Mouse (Mus musculus) neural tube, embryonic 15.5 days (tissue): ENCODE results near the gene Ccdc163. TPM values are rescaled to one million over a fixed set of nuclear protein-coding genes. Genes with fewer than 3 reads are reported as not detected.

Source experiments
- ATAC-seq: fragments of 200-750 bp; cut with Nextera tagmentation; 2 replicates; pipeline ENCODE4 v1.8.0; 2017; ENCODE audit warnings: mild to moderate bottlenecking, moderate TSS enrichment, moderate library complexity; ENCODE audit not compliant: low FRiP score
- H3K27ac ChIP-seq: fragments of 300-500 bp; sonication (generic); replicated peaks from 2 replicates; pipeline ENCODE4 v1.5.1; 2015; ENCODE audit warnings: mild to moderate bottlenecking, inconsistent platforms
- H3K27me3 ChIP-seq: fragments of 300-500 bp; sonication (generic); replicated peaks from 2 replicates; pipeline ENCODE4 v1.6.1; 2015; ENCODE audit warnings: inconsistent platforms
- H3K36me3 ChIP-seq: fragments of 300-500 bp; sonication (generic); 2 replicates; pipeline ENCODE4 v1.6.1; 2015; ENCODE audit warnings: inconsistent platforms
- H3K4me1 ChIP-seq: fragments of 300-500 bp; sonication (generic); 2 replicates; pipeline ENCODE4 v1.6.1; 2015; ENCODE audit warnings: inconsistent platforms
- H3K4me2 ChIP-seq: fragments of 300-500 bp; sonication (generic); 2 replicates; pipeline ENCODE4 v1.6.1; 2015; ENCODE audit warnings: inconsistent platforms, mild to moderate bottlenecking, moderate library complexity
- H3K4me3 ChIP-seq: fragments of 300-500 bp; sonication (generic); replicated peaks from 2 replicates; pipeline ENCODE4 v1.5.1; 2015; ENCODE audit warnings: mild to moderate bottlenecking, inconsistent platforms
- H3K9ac ChIP-seq: fragments of 300-500 bp; sonication (generic); replicated peaks from 2 replicates; pipeline ENCODE4 v1.6.1; 2015; ENCODE audit warnings: mild to moderate bottlenecking, inconsistent platforms
- H3K9me3 ChIP-seq: fragments of 300-500 bp; sonication (generic); replicated peaks from 2 replicates; pipeline ENCODE4 v1.6.1; 2016; ENCODE audit warnings: inconsistent platforms
- WGBS: fragments of 180-500 bp; shearing (Covaris S2); methylation state at CpG from one replicate; pipeline ENCODE4 v1.1.7; 2015; ENCODE audit warnings: mixed read lengths; 5-methylcytosine and 5-hydroxymethylcytosine counted together
- polyA plus RNA-seq: library from polyadenylated mRNA; unstranded; fragments of >200 nt; fragmentation: Nextera tagmentation; extraction: Ambion mirVana; gene quantifications from 2 replicates; pipeline ENCODE4 v1.2.1, GENCODE M21; 2015

The Ccdc163 gene
- polyA plus RNA-seq, 1 experiment from 2014 or later: 9.7 TPM

GRCm38 (mm10) chr4:116782171-116782570 lies 73.9 kb downstream of the Ccdc163 start:
- Histone ChIP-seq H3K4me1 (no peaks in the 10 kb centered on the region), H3K27me3 (no peaks in the 10 kb centered on the region), H3K27ac (no peak overlapping the region), H3K9ac (no peak overlapping the region), H3K4me2 (no peak overlapping the region), H3K36me3 (no peaks in the 10 kb centered on the region), H3K4me3 (no peak overlapping the region), H3K9me3 (no peaks in the 10 kb centered on the region)
- no peak for ATAC-seq
- WGBS: 8% methylated on average over 8 of the region's 8 CpGs

DNA sequence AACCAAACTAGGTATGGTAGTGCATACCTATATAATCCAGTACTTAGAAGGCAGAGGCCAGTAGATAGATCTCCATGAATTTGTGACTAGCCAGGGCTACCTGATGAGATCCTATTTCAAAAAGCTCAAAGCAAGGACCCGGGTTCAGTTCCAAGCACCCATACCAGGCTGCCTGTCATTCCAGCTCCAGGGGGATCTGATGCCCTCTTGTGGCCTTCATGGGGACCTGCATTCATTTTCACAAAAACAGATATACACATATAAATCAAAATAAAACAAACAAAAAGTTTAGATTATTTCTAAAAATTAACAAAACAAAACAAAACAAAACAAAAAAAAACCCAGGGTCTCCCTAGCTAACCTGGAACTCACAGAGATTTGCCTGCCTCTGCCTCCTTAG lies 78.3 kb downstream of the Ccdc163 start:
- WGBS: 96% methylated on average over 1 of the region's 1 CpGs
- H3K9me3 ChIP-seq: no peaks in the 10 kb centered on the region

DNA sequence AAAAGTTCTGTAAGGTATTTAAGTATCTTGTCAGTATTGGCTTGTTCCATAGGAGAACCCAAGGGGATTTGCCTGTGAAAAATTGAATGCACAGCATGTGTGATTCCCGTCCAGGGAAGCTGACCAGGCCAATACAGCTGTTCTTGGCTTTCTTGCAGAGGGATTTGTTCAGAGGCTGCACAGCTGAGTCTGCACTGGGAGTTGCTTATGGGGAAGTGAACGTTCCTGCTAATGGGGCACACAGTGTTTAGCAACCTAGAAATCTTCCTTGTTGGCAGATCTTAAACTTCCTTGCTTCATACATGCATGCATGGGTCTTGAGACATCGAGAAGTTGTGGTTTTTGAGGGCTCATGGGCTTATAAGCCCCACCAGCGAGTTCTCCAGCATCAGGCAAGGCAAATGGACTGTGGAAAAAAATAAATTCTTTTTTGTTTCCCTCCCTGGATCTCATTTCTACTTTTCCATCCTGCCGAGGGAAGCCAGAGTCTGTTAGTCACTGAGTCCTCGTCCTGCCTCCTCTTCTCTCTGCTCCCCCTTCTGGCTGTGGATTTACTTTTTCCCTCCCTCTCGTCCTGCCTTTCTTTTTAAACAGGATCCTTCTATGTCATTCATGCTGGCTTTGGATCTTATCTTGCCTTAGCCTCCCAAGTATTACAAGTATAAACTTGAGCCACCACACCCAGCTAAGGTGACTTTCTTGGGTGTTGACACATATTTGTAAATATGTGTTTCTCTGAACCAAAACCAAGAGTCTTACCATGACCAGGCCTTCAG lies 79.9 kb downstream of the Ccdc163 start:
- H3K4me1 ChIP-seq: no peaks in the 10 kb centered on the region
- no peak overlapping the region for H3K27ac ChIP-seq
- no peak overlapping the region for H3K9ac ChIP-seq
- H3K4me3 ChIP-seq: no peak overlapping the region
- no peaks in the 10 kb centered on the region for H3K27me3 ChIP-seq
- no peak for ATAC-seq
- H3K36me3 ChIP-seq: no peaks in the 10 kb centered on the region
- no peaks in the 10 kb centered on the region for H3K9me3 ChIP-seq
- WGBS: 42% methylated on average over 7 of the region's 7 CpGs
- no peak overlapping the region for H3K4me2 ChIP-seq

More for the DNA sequence above, 78.3 kb downstream of the Ccdc163 start:
- no peak overlapping the region for H3K4me2 ChIP-seq
- no peaks in the 10 kb centered on the region for H3K4me1 ChIP-seq
- H3K4me3 ChIP-seq: no peak overlapping the region
- no peaks in the 10 kb centered on the region for H3K27me3 ChIP-seq
- H3K36me3 ChIP-seq: no peaks in the 10 kb centered on the region
- no peak overlapping the region for H3K27ac ChIP-seq
- no peak overlapping the region for H3K9ac ChIP-seq
- no peak for ATAC-seq

DNA sequence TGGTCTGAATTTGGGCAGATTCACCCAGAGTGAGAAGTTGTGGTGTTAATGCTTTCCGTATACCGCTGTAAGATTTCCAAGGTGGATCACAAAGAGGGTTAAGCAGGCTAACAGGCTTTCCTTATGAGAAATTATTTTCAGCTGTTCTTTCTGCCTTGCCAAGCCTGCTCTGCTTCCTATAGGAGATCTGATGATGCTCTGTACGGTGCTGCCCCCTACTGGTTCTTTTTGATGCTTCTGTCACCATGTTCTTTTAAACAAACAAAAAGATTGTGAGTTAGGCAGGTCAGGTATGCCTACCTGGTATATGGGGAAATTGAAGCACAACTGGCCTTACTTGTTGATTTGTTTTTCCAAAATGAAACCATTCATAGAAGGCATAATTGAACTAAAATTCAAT lies 80.6 kb downstream of the Ccdc163 start:
- Histone ChIP-seq H3K27ac (no peak overlapping the region), H3K4me2 (no peak overlapping the region), H3K9me3 (no peaks in the 10 kb centered on the region), H3K4me1 (no peaks in the 10 kb centered on the region), H3K9ac (no peak overlapping the region), H3K27me3 (no peaks in the 10 kb centered on the region), H3K36me3 (no peaks in the 10 kb centered on the region), H3K4me3 (no peak overlapping the region)
- 0 out of 2 replicates have a peak, but pooled peaks have one; percentile 63 for ATAC-seq
- 8% methylated on average over 3 of the region's 3 CpGs for WGBS

DNA sequence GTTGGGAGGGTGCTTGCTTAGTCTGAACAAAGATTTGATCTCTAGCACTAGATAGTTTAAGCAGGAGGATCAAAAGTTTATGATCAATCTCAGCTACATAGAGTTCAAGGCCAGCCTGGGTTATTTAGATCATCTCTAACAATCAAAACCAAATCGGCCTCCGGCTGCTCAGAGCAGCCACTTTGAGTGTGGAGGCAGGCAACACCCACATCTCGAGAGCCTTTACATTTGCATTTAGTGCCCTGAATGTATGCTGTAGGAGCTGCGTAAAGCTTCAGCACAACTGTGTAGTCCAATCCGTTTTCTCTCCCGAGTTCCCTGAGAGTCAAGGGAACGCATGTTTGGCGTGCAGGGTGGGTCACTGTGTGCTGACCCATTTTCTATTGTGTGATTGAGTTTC lies 84.1 kb downstream of the Ccdc163 start:
- Histone ChIP-seq H3K4me1 (no peaks in the 10 kb centered on the region), H3K27me3 (no peaks in the 10 kb centered on the region), H3K9me3 (no peaks in the 10 kb centered on the region), H3K9ac (no peak overlapping the region), H3K36me3 (no peaks in the 10 kb centered on the region), H3K4me2 (no peak overlapping the region), H3K4me3 (no peak overlapping the region), H3K27ac (no peak overlapping the region)
- 88% methylated on average over 8 of the region's 8 CpGs for WGBS
- no peak for ATAC-seq

DNA sequence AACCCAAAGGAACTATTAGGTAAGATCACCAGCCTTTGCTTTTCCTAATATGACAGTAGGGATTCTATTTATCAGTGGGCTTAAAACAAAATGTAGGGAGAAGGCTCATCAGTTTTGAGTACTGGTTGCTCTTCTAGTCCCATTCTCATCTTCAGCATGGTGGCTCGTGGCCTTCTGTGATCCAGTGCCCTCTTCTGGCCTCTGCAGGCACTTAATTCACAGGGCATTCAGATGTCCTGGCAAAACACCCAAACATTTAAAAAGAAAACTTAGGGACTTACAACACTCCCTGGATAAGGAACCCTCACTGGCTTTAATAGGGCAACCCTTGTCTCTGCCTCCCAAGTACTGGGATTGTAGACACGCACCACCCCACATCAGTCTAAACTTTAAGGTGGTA lies 86.0 kb downstream of the Ccdc163 start:
- Histone ChIP-seq H3K27me3 (no peaks in the 10 kb centered on the region), H3K9me3 (no peaks in the 10 kb centered on the region), H3K4me1 (no peaks in the 10 kb centered on the region), H3K27ac (no peak overlapping the region), H3K9ac (no peak overlapping the region), H3K4me2 (no peak overlapping the region), H3K4me3 (no peak overlapping the region), H3K36me3 (no peaks in the 10 kb centered on the region)
- no peak for ATAC-seq
- 75% methylated on average over 2 of the region's 2 CpGs for WGBS

- Histone ChIP-seq H3K27ac (no peak overlapping the region), H3K4me3 (no peak overlapping the region), H3K4me1 (no peaks in the 10 kb centered on the region), H3K27me3 (no peaks in the 10 kb centered on the region), H3K9ac (no peak overlapping the region), H3K9me3 (no peaks in the 10 kb centered on the region), H3K4me2 (no peak overlapping the region), H3K36me3 (peaks cover 7% of the 10 kb centered on the region; the same call in 1 of the 2 replicates)
- WGBS: 67% methylated on average over 1 of the region's 1 CpGs
- no peak for ATAC-seq
Measured at GRCm38 (mm10) chr4:116796442-116797110, 88.3 kb downstream of the Ccdc163 start.

DNA sequence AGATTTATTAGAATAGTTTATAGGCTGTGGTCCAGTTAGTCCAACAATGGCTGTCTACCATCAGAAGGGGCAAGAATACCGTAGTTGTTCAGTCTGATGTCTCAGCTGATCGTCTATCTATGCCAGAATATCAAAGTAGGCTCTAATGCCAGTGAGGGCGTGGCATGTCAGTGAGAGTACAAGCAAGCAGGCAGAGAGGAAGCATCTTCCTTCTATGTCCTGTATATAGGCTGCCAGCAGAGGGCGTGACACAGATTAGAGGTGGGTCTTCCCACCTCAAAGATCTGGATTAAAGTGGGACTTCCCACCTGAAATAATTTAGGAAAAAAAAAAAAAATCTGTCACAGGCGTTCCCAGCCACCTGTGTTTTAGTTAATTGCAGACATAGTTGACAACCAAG lies 91.6 kb downstream of the Ccdc163 start:
- Histone ChIP-seq H3K36me3 (peaks cover 39% of the 10 kb centered on the region), H3K4me3 (no peak overlapping the region), H3K27me3 (no peaks in the 10 kb centered on the region), H3K27ac (no peak overlapping the region), H3K9me3 (no peaks in the 10 kb centered on the region), H3K4me1 (no peaks in the 10 kb centered on the region), H3K4me2 (no peak overlapping the region), H3K9ac (no peak overlapping the region)
- ATAC-seq: no peak
- WGBS: 53% methylated on average over 5 of the region's 5 CpGs

Other genes with a start within 250 kb of the Ccdc163 start
- gene Mast2, start 244.3 kb upstream of the Ccdc163 start, polyA plus RNA-seq: 29.7 and 34.1 TPM in 2 replicates
- gene Ipp, start 201.0 kb upstream of the Ccdc163 start, polyA plus RNA-seq: 11.9 and 13.7 TPM in 2 replicates
- gene Tmem69, start 152.6 kb upstream of the Ccdc163 start, polyA plus RNA-seq: 23.8 and 27.7 TPM in 2 replicates
- gene Gpbp1l1, start 150.9 kb upstream of the Ccdc163 start, polyA plus RNA-seq: 12.0 and 17.6 TPM in 2 replicates
- gene Ccdc17, start 111.9 kb upstream of the Ccdc163 start, polyA plus RNA-seq: 3.0 and 4.5 TPM in 2 replicates
- 79.3 and 93.1 TPM in 2 replicates for gene Nasp, start 80.6 kb upstream of the Ccdc163 start, polyA plus RNA-seq
- 717 and 746 TPM in 2 replicates for gene Akr1a1, start 56.8 kb upstream of the Ccdc163 start, polyA plus RNA-seq
- gene Prdx1, start 23.0 kb upstream of the Ccdc163 start, polyA plus RNA-seq: 443 and 606 TPM in 2 replicates
- gene Mmachc, start 103 bp upstream of the Ccdc163 start, polyA plus RNA-seq: 20.0 and 22.7 TPM in 2 replicates
- 3.0 and 3.3 TPM in 2 replicates for gene Tesk2, start 12.4 kb downstream of the Ccdc163 start, polyA plus RNA-seq
- 27.2 and 33.4 TPM in 2 replicates for gene Toe1, start 99.1 kb downstream of the Ccdc163 start, polyA plus RNA-seq
- 5.6 and 7.5 TPM in 2 replicates for gene Mutyh, start 99.2 kb downstream of the Ccdc163 start, polyA plus RNA-seq
- gene Hpdl, start 113.2 kb downstream of the Ccdc163 start, polyA plus RNA-seq: 1.4 and 1.8 TPM in 2 replicates
- 4.2 and 4.4 TPM in 2 replicates for gene Zswim5, start 168.9 kb downstream of the Ccdc163 start, polyA plus RNA-seq